In the genomic region with DNA sequence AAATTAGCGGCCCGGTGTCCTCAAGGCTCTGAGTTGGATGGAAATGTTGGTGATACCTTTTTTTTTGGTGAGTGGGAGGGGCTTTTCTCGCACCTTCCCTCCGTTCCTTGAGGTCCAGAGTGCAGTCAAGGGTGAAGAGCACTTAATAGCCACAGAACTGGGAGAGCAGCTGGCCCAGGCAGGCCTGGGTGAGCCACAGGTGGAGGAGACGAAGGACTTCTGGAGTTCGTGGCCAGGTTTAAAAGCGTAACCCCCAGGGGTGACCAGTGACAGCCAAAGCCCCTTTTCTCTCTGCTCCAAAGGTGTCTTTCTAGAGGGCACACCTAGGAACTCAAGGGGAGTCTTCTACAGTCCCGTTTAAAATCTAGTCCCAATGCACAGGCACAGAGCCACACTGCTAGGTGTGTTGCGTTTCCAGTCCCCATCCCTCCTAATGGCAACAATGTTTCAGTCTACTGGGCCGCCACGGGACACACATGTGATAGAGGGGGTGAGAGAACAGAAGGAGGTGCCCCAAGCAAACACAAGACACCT, we compare ENCODE assay signal across 8 mouse cellular contexts. TPM values are rescaled to one million over a fixed set of nuclear protein-coding genes. Genes with fewer than 3 reads are reported as not detected.
DNase-seq lines count a peak whose midpoint lies in the region; ATAC-seq and TF ChIP-seq lines count a peak whose summit lies in the region.

No protein-coding gene starts in this region.

- no peak for TF ChIP-seq CTCF in lung, adult 2 months (IDR thresholded peaks at IDR 0.05; ENCODE audit: insufficient read depth, low read length)

- ATAC-seq in hindbrain, embryonic 12.5 days (ENCODE audit: low FRiP score), result no peak
- no peak for ATAC-seq in limb, embryonic 14.5 days (ENCODE audit: low FRiP score, low read depth)

- H3K27ac ChIP-seq in hindbrain, embryonic 12.5 days, result 0 out of 2 replicates have a peak overlapping the region, but pooled peaks have one; percentile 31
- H3K27ac ChIP-seq in limb, embryonic 14.5 days (replicated peaks; ENCODE audit: low read depth, low read length), result no peak overlapping the region; the same call in 1 of the 2 replicates

- TF ChIP-seq POLR2A in lung, adult 2 months (IDR thresholded peaks at IDR 0.05; ENCODE audit: borderline replicate concordance, extremely low read depth, low read depth, low read length), result no peak; the same call in 1 of the 2 replicates
- no peak for TF ChIP-seq POLR2A in limb, embryonic 14.5 days (IDR thresholded peaks at IDR 0.05; ENCODE audit: borderline replicate concordance, extremely low read depth, insufficient read depth, insufficient read length)

- H3K9me3 ChIP-seq in hindbrain, embryonic 12.5 days (replicated peaks), result no peaks in the 10 kb centered on the region
- H3K9me3 ChIP-seq in limb, embryonic 14.5 days (ENCODE audit: control insufficient read depth, low read length), result no peaks in the 10 kb centered on the region

- H3K4me2 ChIP-seq in hindbrain, embryonic 12.5 days (replicated peaks), result peak overlapping the region; percentile 66
- H3K4me2 ChIP-seq in limb, embryonic 14.5 days (replicated peaks; ENCODE audit: low read depth, low read length, severe bottlenecking), result peak overlapping the region; percentile 65

- H3K27me3 ChIP-seq in hindbrain, embryonic 12.5 days, result 0 out of 2 replicates have a peak, but pooled peaks cover 3% of the 10 kb centered on the region
- no peaks in the 10 kb centered on the region for H3K27me3 ChIP-seq in limb, embryonic 14.5 days (ENCODE audit: control insufficient read depth, insufficient read depth, low read length)

- H3K9ac ChIP-seq in hindbrain, embryonic 12.5 days, result peak overlapping the region; percentile 45
- H3K9ac ChIP-seq in limb, embryonic 14.5 days (ENCODE audit: low read depth, low read length, severe bottlenecking), result peak overlapping the region; percentile 46

- WGBS in lung, adult 2 months, result 43% methylated on average over 11 of the region's 11 CpGs
- WGBS in hindbrain, embryonic 12.5 days, result 12% methylated on average over 11 of the region's 11 CpGs
- WGBS in limb, embryonic 14.5 days, result 11% methylated on average over 11 of the region's 11 CpGs

- no peaks in the 10 kb centered on the region for H3K36me3 ChIP-seq in hindbrain, embryonic 12.5 days
- no peaks in the 10 kb centered on the region for H3K36me3 ChIP-seq in limb, embryonic 14.5 days (ENCODE audit: control insufficient read depth, insufficient read depth, low read length)

- H3K4me1 ChIP-seq in lung, adult 2 months (ENCODE audit: control insufficient read depth, insufficient read depth, low read length), result peaks cover 8% of the 10 kb centered on the region
- H3K4me1 ChIP-seq in hindbrain, embryonic 12.5 days, result peaks cover 31% of the 10 kb centered on the region
- peaks cover 28% of the 10 kb centered on the region for H3K4me1 ChIP-seq in limb, embryonic 14.5 days (ENCODE audit: control insufficient read depth, insufficient read depth, low read length)

- DNase-seq in lung, adult 2 months, result peak; percentile 45
- no peak for DNase-seq in lung, postnatal 25 days (ENCODE audit: low spot score)
- peak; percentile 38 to 41 for DNase-seq in cerebellum, postnatal 10 days
- DNase-seq in limb, embryonic 14.5 days (ENCODE audit: low spot score), result no peak
- DNase-seq in neural tube, embryonic 10.5 days (ENCODE audit: extremely low spot score, low spot score), result peak; percentile 47
- no peak for DNase-seq in spleen, adult 12 weeks (ENCODE audit: low spot score)
- no peak for DNase-seq in spleen, postnatal 4 days (ENCODE audit: low spot score in 2 of 2)

- H3K4me3 ChIP-seq in lung, adult 2 months (replicated peaks; ENCODE audit: extremely low read depth, low read depth, low read length), result peak overlapping the region; percentile 58
- peak overlapping the region; percentile 32 for H3K4me3 ChIP-seq in hindbrain, embryonic 12.5 days
- peak overlapping the region; percentile 40 for H3K4me3 ChIP-seq in limb, embryonic 14.5 days (replicated peaks; ENCODE audit: low read length)

RNA-seq across cellular contexts. Expression of gene Id2, which starts 3.6 kb away (rescaled TPM):
- polyA plus RNA-seq in lung, adult 2 months (2012; rRNA removed), result 130 and 131 TPM in 2 replicates
- 321 and 332 TPM in 2 replicates for polyA plus RNA-seq in hindbrain, embryonic 12.5 days (2016; fragmentation: Nextera tagmentation; extraction: Ambion mirVana)
- polyA plus RNA-seq in limb, embryonic 14.5 days (2012; rRNA removed), result 162 and 165 TPM in 2 replicates
- 317 and 350 TPM in 2 replicates for polyA plus RNA-seq in limb, embryonic 14.5 days (2014; fragmentation: Nextera tagmentation; extraction: Ambion mirVana)

Comparison
In these comparisons a context has a peak if more than half of its experiments do, and no peak if none do; other contexts are left out.
1. DNase-seq: peak in lung, adult 2 months (single experiment), cerebellum, postnatal 10 days (2 of 2) and neural tube, embryonic 10.5 days (single experiment); none in lung, postnatal 25 days (single experiment), limb, embryonic 14.5 days (single experiment), spleen, adult 12 weeks (single experiment) and spleen, postnatal 4 days (0 of 2).
2. Peak in every context shown above with its lines, with median percentiles within 50 percentile points of each other: H3K4me3 ChIP-seq.